Mouse (Mus musculus): ENCODE measurements at regions not wholly inside any gene's neighbourhood (a gene's known extent, or its start where the extent isn't known, plus 50 kb on each side); places are given as distances from the start of the nearest gene placed in this dataset.

DNA sequence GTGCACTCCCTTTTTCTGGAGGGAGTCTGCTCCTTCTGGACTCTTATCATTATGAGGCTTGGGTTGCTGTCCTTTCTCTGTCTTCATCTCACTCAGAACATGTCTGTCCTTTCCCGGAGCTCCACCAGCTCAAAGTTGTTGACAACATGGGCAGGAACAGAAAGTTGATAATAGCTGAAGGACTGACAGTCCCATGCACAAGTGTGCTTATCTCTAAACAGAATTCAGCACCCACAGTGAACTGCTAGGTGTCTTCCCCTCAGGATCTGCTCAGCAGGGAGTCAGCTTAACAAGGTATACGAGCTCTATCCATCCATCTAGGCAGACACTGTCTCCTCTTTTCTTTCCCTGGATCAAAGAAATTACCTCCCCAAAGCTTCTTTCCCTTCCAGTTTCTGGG is 89.2 kb upstream of the Rab11fip2 start:
- DNase-seq: no peak

GRCm38 (mm10) chr19:60030212-60030788 is 86.8 kb upstream of the Rab11fip2 start:
- no peak for DNase-seq

- no peak for DNase-seq
Observed at GRCm38 (mm10) chr19:60029720-60030119, 86.3 kb upstream of the Rab11fip2 start.

- DNase-seq: no peak
Observed at GRCm38 (mm10) chr19:60015614-60016300, 72.3 kb upstream of the Rab11fip2 start.

DNA sequence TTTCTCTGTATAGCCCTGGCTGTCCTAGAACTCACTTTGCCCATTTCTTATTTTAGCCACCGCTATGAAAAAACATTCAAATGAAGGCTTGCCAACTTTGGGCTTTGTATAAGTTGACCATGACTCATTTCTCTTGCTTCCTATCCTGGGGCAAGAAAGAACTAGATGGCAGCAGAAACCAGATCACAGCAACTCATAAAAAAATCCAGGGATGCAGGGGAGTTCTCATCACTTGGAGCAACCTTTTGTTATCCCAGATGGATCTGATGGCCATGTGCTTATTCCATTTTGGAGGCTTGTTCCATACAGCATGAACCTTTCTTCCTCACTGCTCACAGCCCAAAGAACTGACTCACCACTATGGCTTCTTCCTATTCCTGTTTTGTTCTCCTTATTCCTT is 52.1 kb upstream of the Rab11fip2 start:
- DNase-seq: no peak

Measured in adrenal gland, postnatal 14 days (tissue).